Mouse (Mus musculus) fat pad, adult 2 months (tissue): ENCODE data around the gene Aox4.
A peak's percentile ranks its signal among the peaks of the same experiment; 100 is the strongest.

Experiments used
- DNase-seq: peaks from one replicate; pipeline ENCODE4 v3.0.0-alpha.2; 2011; ENCODE audit warnings: low read depth, low spot score; ENCODE audit errors: extremely low read depth

Aox4 gene

DNA sequence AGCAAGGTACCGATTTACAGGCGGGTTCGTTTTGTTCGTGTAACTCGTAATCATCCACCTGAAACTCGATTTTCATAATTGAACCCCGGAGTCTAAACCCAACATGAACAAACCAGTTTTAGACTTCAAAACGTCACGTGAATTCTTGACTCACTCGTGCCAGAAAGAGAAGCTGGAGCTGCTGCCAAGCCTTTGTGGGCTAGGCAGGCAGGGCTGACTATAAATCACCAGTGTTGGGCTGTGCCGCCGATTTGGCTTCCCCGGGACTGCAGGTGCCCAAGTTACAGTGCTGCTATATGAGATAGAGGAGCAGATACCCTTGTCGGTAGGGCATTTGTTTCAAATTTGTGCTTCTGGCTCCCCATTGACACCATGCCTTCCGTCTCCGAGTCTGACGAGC lies at the start of gene Aox4:
Gene Aox4 (plus strand): TSS at position 195 of the 400 bp plus-strand sequence.
- DNase-seq, result no peak

DNA sequence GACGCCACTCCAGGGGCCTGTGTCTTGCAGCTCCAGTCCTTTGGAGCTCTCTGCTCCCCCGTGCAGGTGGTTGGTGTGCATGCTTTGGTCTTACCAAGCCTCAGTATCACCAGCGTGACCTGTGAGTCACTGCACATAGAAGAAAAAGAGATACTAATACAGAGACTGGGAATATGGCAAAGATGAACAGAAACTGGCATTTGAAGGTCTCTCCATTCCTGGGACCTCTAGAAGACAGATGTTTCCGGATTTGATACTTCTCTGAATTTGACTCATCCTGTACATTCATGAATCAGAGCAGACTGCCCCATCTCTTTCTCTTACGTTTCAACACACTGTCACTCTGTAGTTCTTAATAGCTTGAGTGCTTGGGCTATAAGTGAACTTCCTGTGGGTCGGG lies 40.3 kb upstream of the Aox4 start:
- DNase-seq, result no peak

DNA sequence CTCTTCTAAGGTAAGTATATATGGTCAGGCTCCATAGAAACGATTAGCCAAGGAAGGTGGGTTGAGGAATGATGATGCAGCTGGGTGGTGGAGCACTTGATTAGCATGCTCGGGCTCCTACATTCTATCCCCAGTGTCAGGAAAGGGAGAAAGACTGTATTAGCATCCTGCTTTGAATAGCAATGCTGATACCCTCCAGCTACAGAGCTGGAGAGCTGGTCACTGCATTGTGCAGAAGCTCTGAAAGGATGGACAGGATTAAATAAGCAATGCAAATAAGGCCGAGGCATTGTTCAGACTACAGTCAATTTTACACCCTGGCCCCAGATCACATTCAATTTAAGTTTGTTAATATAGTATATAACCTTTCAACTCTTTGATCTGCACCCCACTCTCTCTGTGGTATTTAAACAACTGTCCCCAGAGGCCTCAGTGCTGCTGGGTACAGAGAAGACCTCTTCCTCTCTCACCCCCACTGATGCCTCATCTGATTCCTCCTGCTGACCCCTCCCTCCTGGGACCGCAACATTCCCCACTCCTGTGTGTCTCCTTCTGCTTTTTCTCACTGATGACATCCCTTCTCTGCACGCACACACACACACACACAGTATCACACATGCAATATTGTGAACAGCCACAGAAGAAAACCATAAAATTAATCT lies 21.6 kb upstream of the Aox4 start:
- no peak for DNase-seq

DNA sequence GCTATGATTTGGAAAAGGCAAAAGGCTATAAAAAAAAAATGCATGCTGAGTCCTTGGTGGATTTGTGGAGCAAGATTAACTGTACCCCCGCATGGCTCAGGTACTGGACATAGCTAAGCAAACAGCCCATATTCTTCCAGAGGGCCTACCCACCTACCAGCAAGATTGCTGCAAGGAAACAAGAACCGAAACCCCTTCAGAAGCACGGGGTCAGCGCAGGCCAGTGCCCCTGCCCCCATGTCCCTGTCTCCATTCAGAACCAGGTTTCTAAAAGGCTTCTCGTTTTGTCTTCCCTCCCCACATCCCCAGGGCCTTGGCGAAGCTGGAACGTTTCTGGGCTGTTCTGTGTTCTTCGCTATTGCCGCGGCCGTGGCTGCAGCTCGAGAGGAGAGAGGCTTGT lies 15.9 kb upstream of the Aox4 start:
- no peak for DNase-seq

DNA sequence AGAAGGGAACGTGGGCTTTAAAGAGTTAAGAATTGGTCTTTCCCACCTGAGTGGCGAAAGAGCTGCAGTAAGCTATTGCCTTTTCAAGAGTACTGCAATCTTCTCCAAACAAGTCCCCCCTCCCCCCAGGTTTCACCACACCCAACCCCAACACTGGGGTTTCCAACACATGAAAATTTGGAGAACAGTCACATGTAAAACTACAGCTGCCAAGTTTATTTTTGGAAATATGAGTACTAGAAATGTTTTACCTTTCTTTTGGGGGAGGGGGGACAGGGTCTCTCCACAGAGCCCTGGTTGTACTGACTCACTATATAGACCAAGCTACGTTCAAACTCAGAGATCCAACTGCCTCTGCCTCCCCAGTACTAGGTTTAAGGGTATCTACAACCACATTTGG lies 15.2 kb upstream of the Aox4 start:
- no peak for DNase-seq

DNA sequence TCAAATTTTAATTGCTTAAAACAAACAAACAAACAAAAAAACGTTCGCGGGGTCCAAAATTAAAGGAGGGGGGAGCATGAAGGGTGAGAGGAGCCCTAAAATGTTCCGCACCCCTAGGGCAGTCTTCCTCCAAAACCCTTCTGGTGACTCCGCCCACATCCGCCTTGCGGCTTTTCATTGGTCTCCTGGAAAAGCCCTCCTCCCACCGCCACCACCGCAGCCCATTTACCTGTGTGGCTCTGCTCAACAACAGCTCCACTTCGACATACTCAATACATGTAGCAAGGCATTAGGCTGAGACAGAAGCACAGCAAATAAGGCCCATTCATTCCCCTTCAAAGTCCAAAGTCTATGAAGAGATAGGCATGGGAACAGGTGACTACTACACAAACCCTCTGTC lies 14.7 kb upstream of the Aox4 start:
- no peak for DNase-seq

DNA sequence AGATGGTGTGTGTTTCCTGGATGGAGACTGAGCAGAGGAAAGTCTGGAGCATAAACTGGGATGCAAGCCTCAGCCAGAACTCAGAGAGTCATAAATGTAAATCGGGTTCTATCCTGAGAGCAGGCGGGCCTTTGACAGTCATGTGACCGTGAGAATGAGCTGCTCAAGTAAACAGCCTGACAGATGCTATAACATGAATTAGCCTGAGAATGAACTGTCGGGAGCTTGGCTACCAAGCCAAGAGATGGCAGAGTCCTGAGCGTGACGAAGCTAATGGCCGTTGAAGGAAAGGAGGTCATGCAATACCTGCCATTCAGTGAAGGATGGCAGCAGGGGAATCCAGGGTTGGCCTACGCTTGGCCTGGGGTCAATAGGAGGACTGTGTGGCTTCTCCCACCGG lies 13.2 kb upstream of the Aox4 start:
- DNase-seq, result no peak

DNA sequence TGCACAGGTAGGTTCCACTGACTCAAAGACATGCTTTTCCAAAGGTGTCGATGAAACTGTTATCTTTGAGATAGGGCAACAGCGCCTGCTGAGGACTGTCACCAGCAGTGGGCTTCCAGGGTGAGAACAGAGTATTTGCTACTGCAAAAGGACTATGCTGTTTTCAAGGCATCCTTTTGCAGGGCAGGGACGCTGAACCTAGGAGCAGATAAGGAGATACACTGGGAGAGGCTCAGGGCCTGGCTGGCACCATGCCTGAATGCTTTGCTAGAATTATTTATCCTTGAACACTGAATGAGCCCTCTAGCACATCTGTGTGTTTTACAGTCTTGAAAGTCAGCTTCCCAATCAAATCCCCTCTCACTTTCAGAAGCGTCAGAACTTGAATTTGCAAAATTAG lies 11.8 kb upstream of the Aox4 start:
- DNase-seq, result no peak

DNA sequence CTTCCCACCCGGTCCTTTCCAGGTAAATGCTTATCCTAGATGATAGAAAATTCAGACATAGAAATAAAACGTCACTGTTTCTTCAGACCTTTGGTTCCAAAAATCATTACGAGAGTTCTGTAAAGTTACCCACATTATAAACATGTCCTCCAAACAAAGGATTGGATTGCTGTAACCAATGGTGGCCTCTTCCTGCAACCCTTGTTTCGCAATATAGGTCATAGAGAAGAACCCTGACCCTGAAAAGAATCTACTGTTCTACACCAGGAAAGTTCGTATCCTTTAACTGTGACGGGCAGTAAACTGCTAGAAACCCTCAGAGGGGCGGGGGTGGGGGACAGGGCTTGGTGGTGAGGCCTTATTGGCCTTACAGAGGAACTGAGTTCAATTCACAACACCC lies 2.6 kb downstream of the Aox4 start:
- no peak for DNase-seq

DNA sequence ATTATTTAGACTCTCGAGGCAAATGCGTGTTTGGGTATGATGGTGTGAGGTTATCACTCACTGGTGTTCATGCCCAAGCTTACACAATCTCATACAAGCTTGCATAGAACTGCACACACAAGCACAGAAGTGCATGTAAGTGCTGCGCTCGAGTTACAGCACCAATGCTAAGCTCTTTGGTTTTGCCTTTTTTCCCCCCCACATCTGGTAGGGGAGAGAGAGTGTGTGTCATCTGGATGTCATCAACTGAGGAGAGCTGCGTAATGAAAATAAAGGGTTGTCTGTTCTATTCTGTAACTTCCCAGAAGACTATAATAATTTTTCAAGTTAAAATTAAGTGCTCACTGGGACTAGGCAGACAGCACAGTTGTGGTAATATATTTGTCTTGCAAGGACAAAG lies 3.6 kb downstream of the Aox4 start:
- no peak for DNase-seq

DNA sequence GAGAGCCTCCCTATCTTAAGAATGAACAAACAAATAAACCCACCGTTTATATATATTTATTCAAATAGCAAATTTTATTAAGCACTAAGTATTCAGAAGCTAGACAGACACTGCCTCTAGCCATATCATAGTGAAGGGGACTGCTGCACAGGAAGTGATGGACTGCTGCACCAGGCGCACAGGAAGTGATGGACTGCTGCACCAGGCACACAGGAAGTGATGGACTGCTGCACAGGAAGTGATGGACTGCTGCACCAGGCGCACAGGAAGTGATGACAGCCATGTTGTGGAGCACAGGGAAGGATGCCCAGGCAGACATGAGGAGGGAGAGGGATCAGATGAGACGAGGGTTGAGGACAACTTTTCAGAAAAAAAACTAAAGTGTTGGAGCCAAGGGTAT lies 5.2 kb downstream of the Aox4 start:
- DNase-seq, result no peak

DNA sequence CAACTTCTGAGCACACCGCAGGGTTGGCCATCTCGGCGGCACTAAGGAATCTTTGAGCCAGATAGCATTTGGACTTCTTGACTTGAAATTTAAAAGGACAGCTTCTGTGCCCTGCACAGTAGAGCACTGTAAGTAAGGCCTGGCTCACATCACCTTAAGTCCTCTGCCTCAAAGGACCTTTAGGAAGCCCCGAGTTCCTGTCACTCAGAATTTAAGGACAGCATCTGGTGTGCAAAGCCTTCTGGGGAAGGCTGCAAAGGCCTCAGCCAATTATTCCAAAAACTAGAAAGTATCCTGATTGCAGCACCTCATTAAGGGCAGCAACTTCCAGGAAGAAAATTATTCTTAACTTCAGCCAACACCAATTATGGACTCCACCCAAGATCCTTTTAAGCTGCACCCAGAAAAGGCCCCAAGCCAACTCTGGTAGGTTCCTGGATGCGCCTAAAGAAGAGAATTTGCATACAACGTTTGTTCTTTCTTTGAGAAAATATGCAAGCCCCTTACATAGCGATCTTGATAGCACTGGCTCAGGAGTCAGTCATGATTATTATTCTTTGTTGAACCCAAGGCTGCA lies 5.8 kb downstream of the Aox4 start:
- no peak for DNase-seq

DNA sequence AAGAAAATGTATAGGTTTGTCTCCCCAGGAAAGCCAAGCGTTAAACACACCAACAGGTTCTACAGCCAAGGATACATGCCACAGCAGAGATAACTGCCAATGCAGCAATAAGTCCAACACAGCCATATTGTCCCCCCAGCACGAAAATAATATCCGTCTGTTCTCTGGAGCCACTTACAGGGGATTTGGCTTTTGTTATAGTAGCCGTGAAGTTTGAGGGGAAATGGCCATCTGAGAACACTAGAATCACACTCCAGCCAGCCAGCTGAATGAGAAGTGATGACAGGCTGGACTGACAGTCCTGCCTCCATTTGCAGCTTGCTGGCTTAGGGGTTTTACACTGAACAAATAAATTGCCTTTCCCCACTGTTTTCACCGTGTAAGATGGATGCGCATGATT lies 10.9 kb downstream of the Aox4 start:
- DNase-seq, result no peak

DNA sequence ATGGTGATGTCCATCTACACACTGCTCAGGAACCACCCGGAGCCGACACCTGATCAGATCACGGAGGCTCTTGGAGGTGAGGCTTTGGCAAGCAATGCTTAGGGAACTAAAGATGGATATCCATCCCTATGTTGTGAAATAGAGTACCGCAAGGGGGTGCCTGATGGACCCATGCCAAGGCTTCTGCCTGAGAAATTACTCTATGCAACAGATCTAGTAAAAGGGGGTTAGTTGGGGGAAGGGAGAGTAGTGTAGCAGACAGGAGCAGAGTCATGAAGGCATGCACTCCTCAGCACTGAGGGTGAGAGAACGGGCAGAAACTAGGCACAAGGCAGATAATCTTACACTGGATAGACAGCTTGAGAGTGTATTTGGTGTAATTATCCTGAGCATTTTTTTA lies 11.7 kb downstream of the Aox4 start:
- DNase-seq, result no peak

DNA sequence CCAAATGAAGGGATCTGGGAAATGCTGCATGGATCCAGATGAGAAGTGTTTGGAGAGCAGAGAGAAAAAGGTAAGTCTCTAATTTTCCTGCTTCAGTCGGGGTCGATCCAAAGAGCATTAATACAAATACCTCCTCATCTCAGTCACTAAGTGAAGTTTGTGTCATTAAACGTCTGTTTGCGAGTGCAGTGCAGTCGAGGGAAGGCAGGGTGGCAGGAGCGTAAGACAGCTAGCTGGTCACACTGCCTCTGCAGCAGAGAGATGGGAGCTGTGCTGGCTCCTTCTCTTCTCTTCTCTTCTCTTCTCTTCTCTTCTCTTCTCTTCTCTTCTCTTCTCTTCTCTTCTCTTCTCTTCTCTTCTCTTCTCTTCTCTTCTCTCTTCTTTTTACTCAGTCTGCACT lies 17.9 kb downstream of the Aox4 start:
- DNase-seq, result no peak

DNA sequence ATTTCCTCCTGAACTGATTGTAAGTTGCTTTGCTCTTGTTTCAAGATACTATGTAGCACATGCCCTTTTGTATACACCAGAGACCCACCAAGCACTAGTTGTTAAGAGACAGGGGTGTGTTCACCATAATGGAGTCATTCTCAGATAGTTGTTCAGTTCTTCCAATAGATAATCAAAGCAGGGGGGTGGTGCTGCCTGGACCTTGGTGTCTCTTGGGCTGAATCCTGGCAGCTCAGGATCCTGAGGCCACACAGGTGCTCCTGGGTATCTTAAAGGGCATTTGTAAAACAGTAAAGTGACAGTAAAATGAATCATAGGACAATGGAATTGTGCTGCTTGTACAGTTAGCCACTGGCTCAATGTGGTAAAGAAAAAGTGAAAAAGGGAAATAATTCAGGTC lies 18.7 kb downstream of the Aox4 start:
- DNase-seq, result no peak

DNA sequence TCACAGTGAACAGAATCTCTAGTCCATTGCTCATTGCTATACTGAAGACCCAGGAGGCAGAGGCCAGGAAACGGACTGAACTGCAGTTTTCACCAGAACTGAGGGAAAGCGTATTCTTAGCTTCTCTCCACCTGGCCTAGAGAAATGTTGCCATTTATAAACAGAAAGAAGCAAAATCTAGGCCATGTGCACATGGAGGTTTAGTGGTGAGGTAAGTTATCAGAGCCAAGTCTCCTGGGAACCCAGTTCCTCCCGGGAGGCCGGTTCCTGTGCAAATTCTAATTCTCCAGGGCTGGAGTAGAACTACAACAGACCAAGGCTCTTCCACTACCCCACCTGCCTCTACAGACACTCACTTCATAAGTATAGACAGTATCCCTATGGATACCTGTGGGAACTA lies 19.6 kb downstream of the Aox4 start:
- no peak for DNase-seq

DNA sequence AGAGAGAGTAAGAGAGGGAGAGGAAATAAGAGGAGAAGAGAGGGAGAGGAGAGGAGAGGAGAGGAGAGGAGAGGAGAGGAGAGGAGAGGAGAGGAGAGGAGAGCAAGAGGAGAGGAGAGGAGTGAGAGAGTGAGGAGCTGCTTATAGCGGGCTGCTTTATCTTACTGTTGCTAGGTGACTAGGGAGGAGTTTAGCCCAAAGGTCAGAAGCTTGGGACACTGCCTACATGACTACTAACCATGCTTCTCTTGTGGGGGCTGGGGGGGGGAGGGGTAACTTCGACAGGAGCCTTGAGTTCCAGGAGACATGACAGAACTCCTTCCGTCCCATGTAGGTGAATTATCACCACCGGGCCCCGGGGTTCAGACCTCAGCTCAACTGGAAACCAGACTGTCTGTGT lies 20.3 kb downstream of the Aox4 start:
- no peak for DNase-seq

DNA sequence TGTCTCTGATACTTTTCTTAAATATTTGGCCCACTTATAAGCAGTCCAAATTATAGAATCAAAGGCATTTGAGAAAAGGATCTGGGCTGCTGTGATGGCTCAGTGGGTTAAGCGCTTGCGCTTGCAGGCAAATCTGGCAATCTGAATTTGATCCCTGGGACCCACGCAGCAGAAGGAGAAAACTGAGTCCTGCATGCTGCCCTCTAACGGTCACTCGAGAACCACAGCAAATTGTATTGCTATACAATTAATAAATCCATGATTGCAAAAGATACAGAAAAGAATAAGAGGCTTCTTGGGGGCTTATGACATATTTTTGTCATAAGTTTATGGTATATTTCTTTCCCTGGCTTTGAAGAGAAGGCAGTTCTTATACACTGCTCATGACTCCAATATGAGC lies 25.2 kb downstream of the Aox4 start:
- DNase-seq, result no peak

DNA sequence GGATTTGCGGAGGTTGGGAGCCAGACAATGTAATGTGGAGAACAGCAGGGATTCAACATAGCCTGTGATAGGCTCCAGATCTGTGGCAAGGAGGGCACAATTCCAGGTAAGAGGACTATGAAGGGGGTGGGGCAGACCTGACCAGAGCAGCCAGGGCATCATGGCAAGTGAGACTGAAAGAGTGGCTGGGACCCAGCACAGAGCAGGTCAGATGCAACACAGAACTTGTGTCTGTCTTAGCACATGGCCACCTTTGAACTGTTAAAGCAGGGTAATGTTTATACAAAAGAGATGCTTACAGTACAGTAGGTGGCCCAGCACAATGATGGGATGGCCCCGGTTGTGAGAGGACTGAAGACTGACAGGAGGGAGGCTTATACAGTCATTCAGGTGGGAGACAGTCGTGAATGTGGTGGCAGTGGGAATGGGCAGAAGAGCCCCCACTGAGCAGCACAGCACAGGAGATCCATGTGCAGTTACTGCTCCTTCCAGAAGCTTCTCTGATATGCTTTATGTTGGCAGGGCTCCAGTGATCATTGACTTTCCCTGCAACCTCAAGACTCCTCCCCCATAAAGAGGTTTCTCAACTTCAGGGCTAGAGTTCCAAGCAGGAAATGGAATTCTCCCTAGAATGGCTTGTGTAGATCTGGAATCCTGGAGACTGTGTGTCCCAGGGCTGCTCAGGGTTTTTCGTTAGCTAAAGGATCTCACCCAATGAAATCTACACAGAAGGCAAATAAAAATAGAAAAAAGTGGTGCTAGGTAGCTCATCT lies 27.5 kb downstream of the Aox4 start:
- DNase-seq, result peak; percentile 25

DNA sequence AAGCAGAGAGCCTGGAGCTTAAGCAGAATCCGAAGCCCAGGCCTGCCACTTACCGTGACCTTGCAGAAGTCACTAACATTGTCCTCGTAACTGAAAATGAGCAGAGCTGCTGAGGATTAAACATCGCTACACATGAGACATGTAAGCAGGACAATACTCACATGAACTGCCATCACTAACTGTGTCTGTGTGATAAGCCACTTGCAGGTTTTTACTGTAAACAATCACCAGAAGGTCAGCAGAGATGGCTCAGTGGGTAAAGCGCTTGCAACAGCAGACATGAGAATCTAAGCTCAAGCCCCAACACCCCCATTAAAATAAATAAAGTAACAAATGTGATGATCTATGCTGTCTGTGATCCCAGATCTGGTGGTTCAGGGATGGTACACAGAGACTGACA lies 28.2 kb downstream of the Aox4 start:
- DNase-seq, result no peak

DNA sequence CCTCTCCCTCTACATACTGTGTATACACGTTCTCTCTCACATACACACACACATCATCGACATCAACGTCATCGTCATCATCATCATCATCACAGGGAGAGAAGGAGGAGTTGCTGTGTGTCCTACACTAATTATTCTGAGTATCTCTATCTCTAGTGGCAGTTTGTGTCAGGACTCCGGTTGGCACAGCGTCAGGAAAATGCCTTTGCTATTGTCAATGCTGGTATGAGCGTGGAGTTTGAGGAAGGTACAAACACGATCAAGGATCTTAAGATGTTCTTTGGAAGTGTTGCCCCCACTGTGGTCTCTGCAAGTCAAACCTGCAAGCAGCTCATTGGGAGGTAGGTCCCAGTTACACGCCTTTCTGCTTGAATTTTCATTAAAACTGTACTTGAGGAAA lies 28.8 kb downstream of the Aox4 start:
- DNase-seq, result no peak

DNA sequence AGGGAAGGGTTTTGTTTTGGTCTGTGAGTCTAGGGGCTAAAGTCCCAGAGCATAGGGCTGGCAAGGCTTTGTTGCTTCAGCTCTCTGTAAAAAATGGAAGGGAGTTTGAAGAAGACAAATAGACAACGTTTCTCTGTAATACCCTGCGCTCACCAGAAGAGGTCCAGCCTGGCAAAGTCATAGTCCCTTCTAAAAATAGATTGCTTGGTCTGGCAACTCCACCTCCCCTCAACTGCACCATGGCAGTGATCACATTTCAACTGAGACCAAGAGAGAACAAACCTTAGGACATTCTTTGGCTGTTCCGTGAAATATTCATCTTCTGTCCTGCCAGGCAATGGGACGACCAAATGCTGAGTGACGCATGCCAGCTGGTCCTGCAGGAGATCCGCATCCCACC lies 30.1 kb downstream of the Aox4 start:
- no peak for DNase-seq
